Mouse (Mus musculus) forebrain, embryonic 15.5 days (tissue): ENCODE data around the gene Hnrnpll. TPM values are rescaled to one million over a fixed set of nuclear protein-coding genes. Genes with fewer than 3 reads are reported as not detected.

Source experiments
- ATAC-seq: fragments of 200-750 bp; cut with Nextera tagmentation; replicated peaks from 2 replicates; pipeline ENCODE4 v1.8.0; 2017; ENCODE audit warnings: mild to moderate bottlenecking, moderate TSS enrichment, moderate library complexity
- H3K27ac ChIP-seq: fragments of 300-500 bp; sonication (generic); replicated peaks from 2 replicates; pipeline ENCODE4 v1.5.1; 2015; ENCODE audit warnings: mild to moderate bottlenecking, inconsistent platforms
- H3K27me3 ChIP-seq: fragments of 300-500 bp; sonication (generic); 2 replicates; pipeline ENCODE4 v1.6.1; 2015; ENCODE audit warnings: inconsistent platforms
- H3K36me3 ChIP-seq: fragments of 300-500 bp; sonication (generic); 2 replicates; pipeline ENCODE4 v1.6.1; 2015; ENCODE audit warnings: mild to moderate bottlenecking, inconsistent platforms
- H3K4me1 ChIP-seq: fragments of 300-500 bp; sonication (generic); 2 replicates; pipeline ENCODE4 v1.6.1; 2015; ENCODE audit warnings: inconsistent platforms
- H3K4me2 ChIP-seq: fragments of 300-500 bp; sonication (generic); replicated peaks from 2 replicates; pipeline ENCODE4 v1.6.1; 2015; ENCODE audit warnings: mild to moderate bottlenecking, inconsistent platforms
- H3K4me3 ChIP-seq: fragments of 300-500 bp; sonication (generic); 2 replicates; pipeline ENCODE4 v1.5.1; 2015; ENCODE audit warnings: mild to moderate bottlenecking, inconsistent platforms
- H3K9ac ChIP-seq: fragments of 300-500 bp; sonication (generic); replicated peaks from 2 replicates; pipeline ENCODE4 v1.6.1; 2015; ENCODE audit warnings: mild to moderate bottlenecking, inconsistent platforms
- H3K9me3 ChIP-seq: fragments of 300-500 bp; sonication (generic); 2 replicates; pipeline ENCODE4 v1.6.1; 2016; ENCODE audit warnings: inconsistent platforms
- WGBS: fragments of 180-500 bp; shearing (Covaris S2); methylation state at CpG from one replicate; pipeline ENCODE4 v1.1.7; 2015; ENCODE audit warnings: mixed read lengths; 5-methylcytosine and 5-hydroxymethylcytosine counted together
- polyA plus RNA-seq: library from polyadenylated mRNA; unstranded; fragments of >200 nt; fragmentation: Nextera tagmentation; extraction: Ambion mirVana; gene quantifications from 2 replicates; pipeline ENCODE4 v1.2.1, GENCODE M21; 2015

Gene Hnrnpll
- polyA plus RNA-seq, 1 experiment from 2014 or later = 84.5 TPM

DNA sequence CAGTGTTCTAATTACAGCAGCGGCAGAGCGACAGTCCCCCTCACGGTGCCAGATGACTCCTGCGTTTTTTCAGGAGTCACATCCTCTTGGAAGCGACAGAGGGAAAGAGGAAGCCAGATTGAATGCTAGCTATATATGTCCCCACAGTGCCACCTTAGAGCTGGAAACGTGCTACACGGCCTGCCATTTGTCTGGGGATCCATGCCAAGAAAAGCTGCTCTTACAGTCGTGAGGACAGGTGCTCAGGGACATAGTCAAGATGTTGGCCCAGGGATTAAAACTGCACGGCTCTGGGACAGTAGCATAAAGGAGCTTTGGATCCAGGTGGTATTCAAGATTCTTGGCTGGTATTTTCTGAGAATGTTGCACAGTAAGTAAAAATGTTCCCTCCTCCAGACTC, 22.3 kb upstream of the Hnrnpll start:
- H3K4me1 ChIP-seq = no peaks in the 10 kb centered on the region
- WGBS = 67% methylated on average over 9 of the region's 9 CpGs
- H3K4me2 ChIP-seq = no peak overlapping the region
- no peak overlapping the region for H3K27ac ChIP-seq
- no peaks in the 10 kb centered on the region for H3K36me3 ChIP-seq
- H3K9ac ChIP-seq = no peak overlapping the region
- H3K27me3 ChIP-seq = no peaks in the 10 kb centered on the region
- no peak for ATAC-seq
- H3K9me3 ChIP-seq = no peaks in the 10 kb centered on the region
- no peak overlapping the region for H3K4me3 ChIP-seq

DNA sequence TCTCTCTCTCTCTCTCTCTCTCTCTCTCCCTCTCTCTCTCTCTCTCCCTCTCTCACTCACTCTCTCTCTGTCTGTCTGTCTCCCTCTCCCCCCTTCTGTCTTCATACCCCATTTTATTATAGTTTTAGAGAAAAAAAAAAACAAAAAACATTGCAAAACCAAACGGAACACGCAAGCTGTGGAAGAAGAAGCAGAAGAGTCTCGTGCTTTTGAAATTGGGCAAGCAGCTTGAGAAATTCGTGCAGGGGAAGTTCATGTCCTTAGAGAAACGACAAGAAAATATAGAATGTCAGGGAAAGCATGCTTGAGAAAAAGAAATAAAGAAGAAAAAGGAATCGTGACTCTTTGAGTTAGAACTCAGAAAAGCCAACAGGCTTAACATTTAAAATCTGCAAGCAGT, 21.1 kb upstream of the Hnrnpll start:
- no peaks in the 10 kb centered on the region for H3K36me3 ChIP-seq
- 81% methylated on average over 6 of the region's 6 CpGs for WGBS
- ATAC-seq = no peak
- H3K4me2 ChIP-seq = no peak overlapping the region
- no peaks in the 10 kb centered on the region for H3K27me3 ChIP-seq
- no peaks in the 10 kb centered on the region for H3K9me3 ChIP-seq
- no peak overlapping the region for H3K27ac ChIP-seq
- no peak overlapping the region for H3K9ac ChIP-seq
- no peaks in the 10 kb centered on the region for H3K4me1 ChIP-seq
- no peak overlapping the region for H3K4me3 ChIP-seq

DNA sequence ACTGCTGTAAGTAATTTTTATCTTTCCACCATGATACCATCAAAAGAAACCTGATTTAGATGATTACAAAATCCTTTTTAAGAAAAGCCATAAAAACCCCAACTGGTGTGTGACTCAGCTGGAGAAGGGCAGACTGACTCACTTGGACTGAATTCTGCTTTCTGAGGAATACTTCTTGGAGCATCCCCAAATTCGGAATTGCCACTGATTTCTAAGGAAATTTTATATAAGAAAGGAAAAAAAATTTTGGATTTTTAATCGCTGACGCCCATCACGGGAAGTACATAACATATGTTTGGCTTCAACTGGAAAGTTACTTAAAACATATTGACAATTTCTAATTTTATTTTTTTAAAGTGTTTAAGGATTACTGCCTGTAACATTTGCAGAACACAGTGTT, 16.6 kb upstream of the Hnrnpll start:
- H3K4me1 ChIP-seq = no peaks in the 10 kb centered on the region
- no peak overlapping the region for H3K4me2 ChIP-seq
- no peaks in the 10 kb centered on the region for H3K9me3 ChIP-seq
- no peak for ATAC-seq
- H3K36me3 ChIP-seq = no peaks in the 10 kb centered on the region
- no peaks in the 10 kb centered on the region for H3K27me3 ChIP-seq
- WGBS = 86% methylated on average over 4 of the region's 4 CpGs
- H3K4me3 ChIP-seq = no peak overlapping the region
- no peak overlapping the region for H3K27ac ChIP-seq
- no peak overlapping the region for H3K9ac ChIP-seq

DNA sequence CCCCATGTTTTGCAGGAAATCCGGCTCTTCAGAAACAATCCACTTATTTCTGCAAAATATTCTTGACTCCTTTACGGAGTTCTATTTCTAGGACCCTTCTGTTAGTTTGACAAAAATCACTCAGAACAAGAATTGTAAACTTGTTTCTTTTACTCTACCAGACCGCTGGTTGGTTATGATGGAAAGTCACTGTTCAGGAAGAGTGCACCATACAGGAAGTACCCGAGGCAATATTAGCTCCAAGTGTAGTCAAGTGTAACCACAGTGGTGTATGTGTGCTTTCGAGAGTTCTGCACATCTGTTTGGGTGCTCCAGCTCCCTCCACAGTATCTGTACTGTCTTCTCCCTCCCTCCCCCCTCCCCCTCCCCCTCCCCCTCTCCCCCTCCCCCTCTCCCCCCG, 5.1 kb upstream of the Hnrnpll start:
- no peaks in the 10 kb centered on the region for H3K9me3 ChIP-seq
- no peaks in the 10 kb centered on the region for H3K36me3 ChIP-seq
- no peaks in the 10 kb centered on the region for H3K27me3 ChIP-seq
- no peak for ATAC-seq
- no peak overlapping the region for H3K4me3 ChIP-seq
- H3K27ac ChIP-seq = no peak overlapping the region
- no peak overlapping the region for H3K9ac ChIP-seq
- peaks cover 8% of the 10 kb centered on the region; the same call in 1 of the 2 replicates for H3K4me1 ChIP-seq
- no peak overlapping the region for H3K4me2 ChIP-seq
- 88% methylated on average over 5 of the region's 6 CpGs for WGBS

DNA sequence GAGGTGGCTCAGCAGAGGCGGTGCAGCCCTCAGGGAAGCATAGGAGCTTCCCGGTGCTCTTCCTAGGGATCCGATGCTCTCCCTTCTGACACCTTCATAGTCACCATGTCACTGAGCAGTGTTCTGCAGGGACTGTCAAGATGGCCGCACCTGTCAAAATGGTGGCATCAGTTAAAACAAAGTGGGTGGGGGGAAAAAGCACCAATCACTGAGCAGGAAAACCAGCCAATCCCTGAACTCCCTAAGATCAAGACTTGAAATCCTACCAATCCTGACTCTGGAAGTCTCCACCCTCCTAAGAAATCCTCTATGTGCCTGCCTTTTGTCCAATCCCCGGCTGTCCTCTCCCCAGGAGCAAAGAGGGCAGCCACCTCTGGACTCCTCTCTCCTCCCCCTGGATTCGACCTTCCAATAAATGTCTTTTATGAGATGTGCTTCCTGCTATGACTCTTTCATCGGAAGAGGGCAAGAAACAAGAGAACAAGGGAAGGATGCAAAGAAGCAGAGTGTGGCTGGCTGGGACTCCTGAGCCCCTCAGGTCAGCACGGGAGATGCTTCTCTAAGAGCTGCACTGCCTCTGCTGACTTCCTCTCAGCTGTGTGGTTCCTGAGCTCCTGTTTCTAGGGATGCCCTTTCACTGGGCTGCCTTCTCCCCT, 1.8 kb upstream of the Hnrnpll start:
- Histone ChIP-seq H3K9ac (no peak overlapping the region), H3K4me1 (peaks cover 25% of the 10 kb centered on the region), H3K27me3 (no peaks in the 10 kb centered on the region), H3K36me3 (no peaks in the 10 kb centered on the region), H3K4me2 (no peak overlapping the region), H3K4me3 (no peak overlapping the region), H3K9me3 (no peaks in the 10 kb centered on the region), H3K27ac (no peak overlapping the region)
- ATAC-seq = no peak
- 67% methylated on average over 8 of the region's 8 CpGs for WGBS

DNA sequence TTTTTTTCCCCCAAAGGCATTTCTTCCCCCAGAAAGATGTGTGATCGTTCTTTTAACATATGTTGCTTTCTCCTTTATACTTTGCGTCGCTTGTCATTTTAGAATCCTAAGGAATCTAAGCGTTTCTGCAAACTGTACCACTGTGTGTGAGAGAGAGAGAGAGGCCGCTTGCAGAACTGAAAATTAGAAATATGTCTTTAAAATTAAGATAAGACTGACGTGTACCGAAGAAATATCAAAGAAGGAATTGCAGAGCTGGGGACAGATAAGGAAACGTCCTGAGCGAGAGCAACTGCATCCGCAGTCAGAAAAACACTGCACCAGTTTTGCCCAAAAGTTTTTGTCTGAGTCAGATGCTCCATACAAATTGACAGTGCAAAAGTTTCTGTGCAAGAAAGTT, 1.3 kb upstream of the Hnrnpll start:
- no peaks in the 10 kb centered on the region for H3K36me3 ChIP-seq
- no peak overlapping the region for H3K27ac ChIP-seq
- no peak overlapping the region; the same call in 1 of the 2 replicates for H3K4me3 ChIP-seq
- H3K4me2 ChIP-seq = peak overlapping the region; percentile 71; the same call in 1 of the 2 replicates
- 89% methylated on average over 10 of the region's 10 CpGs for WGBS
- H3K4me1 ChIP-seq = peaks cover 27% of the 10 kb centered on the region
- no peak overlapping the region for H3K9ac ChIP-seq
- no peak for ATAC-seq
- H3K9me3 ChIP-seq = no peaks in the 10 kb centered on the region
- H3K27me3 ChIP-seq = no peaks in the 10 kb centered on the region

DNA sequence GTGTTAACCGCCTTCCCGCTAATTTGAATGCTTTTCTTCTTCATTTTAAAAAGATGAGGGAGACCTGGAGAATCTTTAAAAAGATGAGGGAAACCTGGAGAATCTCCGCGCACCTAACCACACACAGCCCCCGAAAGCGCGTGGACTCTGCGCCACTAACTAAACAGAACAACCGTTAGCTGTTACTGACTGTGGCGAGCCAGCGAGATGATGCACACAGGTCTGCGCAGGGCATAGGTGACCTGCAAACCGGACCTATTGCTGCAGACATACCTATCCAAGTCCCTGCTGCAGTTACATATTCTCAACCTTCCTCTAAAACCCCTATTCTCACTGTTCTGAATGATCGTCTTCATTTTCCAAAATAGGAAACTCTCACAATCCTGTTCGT, 481 bp upstream of the Hnrnpll start:
- H3K9me3 ChIP-seq = no peaks in the 10 kb centered on the region
- 2% methylated on average over 15 of the region's 15 CpGs for WGBS
- H3K27ac ChIP-seq = peak overlapping the region; percentile 100
- H3K36me3 ChIP-seq = no peaks in the 10 kb centered on the region
- peak overlapping the region; percentile 71 for H3K4me2 ChIP-seq
- H3K4me3 ChIP-seq = peak overlapping the region; percentile 73
- peak; percentile 54 for ATAC-seq
- peak overlapping the region; percentile 96 for H3K9ac ChIP-seq
- H3K4me1 ChIP-seq = peaks cover 34% of the 10 kb centered on the region
- no peaks in the 10 kb centered on the region for H3K27me3 ChIP-seq

DNA sequence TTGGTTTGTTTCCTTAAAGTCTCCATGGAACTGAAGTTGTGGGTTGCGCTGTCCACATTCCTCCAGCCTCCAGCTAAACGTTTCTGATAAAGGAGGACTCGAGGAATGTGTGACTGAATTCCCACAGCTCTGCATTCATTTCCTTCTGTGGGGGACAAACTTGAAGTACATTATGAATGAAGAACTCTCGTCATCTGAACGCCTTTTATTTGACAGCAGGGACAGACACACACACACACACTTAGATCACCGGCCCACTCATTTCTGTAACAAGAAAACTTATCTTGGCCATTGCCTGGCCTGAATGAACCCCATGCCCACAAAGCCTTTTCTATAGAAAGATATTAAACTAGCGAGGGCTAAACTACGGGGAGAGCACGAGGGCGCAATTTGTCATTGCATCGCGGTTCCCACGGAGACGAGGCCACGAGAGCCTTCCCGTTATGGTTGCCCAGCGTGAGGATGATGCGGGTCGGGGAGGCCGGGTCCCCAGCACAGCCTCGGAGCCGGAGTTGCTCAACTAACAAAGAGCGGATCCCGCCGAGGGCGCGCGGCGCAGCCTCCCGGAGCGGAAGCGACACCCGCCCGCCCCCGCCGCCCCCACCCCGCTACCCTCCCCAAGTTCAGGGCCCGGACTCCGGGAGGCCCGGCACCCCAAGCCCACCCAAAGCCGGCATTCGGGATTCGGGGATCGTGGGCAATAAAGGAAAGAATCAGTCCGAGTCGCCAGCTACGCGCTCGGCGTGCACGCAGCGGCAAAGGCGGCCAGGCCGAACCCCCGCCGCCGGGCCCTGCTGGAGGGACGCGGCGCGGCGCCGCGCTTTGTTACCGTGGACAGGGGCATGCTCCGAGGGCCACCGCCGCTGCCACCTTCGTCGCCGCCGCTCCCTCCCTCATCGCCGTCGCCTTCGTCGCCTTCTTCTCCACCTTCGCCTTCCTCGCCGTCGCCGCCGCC, 1.0 kb downstream of the Hnrnpll start:
- WGBS = under 1% methylated on average over 83 of the region's 83 CpGs
- peak; percentile 20 for ATAC-seq
- Histone ChIP-seq H3K9ac (peak overlapping the region; percentile 96), H3K9me3 (no peaks in the 10 kb centered on the region), H3K4me3 (peak overlapping the region; percentile 73), H3K27me3 (no peaks in the 10 kb centered on the region), H3K4me1 (peaks cover 34% of the 10 kb centered on the region), H3K27ac (peak overlapping the region; percentile 100), H3K4me2 (peak overlapping the region; percentile 71), H3K36me3 (no peaks in the 10 kb centered on the region)

DNA sequence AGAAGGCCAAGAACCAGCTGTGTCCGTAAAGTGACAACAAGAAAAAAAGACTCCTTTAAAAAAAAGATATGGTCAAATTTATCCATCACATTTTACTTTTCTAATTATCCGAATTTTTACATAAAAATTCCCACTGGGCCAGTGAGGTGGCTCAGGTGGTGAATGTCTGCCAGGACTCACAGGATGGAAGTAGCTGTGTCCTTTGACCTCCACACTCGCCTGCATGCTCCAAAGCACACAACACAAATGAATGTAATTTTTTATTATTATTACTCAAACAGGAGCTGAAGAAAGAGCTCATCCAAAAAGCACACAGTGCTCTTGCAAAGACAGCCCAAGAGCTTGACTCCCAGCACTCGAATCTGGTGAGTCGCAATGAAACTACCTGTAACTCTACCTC, 2.0 kb downstream of the Hnrnpll start:
- Histone ChIP-seq H3K9ac (peak overlapping the region; percentile 96; the same call in 1 of the 2 replicates), H3K27ac (no peak overlapping the region), H3K4me1 (peaks cover 34% of the 10 kb centered on the region), H3K27me3 (no peaks in the 10 kb centered on the region), H3K4me3 (peak overlapping the region; percentile 73), H3K36me3 (no peaks in the 10 kb centered on the region), H3K9me3 (no peaks in the 10 kb centered on the region), H3K4me2 (peak overlapping the region; percentile 71)
- ATAC-seq = no peak
- 13% methylated on average over 5 of the region's 5 CpGs for WGBS

DNA sequence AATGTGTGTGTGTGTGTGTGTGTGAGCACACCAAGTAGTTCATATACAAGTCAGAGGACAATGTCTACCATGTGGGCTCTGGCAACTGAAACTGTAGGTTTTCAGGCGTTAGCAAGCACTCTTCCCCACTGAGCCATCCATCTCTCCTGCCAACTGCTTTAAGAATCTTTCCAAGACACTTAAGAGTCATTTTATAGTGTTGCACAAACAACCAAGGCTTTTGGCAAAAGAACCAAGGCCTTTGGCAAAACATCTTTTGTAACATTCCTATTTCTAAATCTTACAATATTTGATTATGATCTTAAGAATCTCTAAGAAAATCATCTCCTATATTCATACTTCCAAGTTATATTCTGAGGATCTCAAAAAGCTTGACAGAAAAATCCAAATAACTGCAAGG, 2.4 kb downstream of the Hnrnpll start:
- ATAC-seq = no peak
- H3K27me3 ChIP-seq = no peaks in the 10 kb centered on the region
- H3K27ac ChIP-seq = no peak overlapping the region
- peak overlapping the region; percentile 73 for H3K4me3 ChIP-seq
- peak overlapping the region; percentile 71 for H3K4me2 ChIP-seq
- H3K4me1 ChIP-seq = peaks cover 34% of the 10 kb centered on the region
- no peaks in the 10 kb centered on the region for H3K9me3 ChIP-seq
- no peaks in the 10 kb centered on the region for H3K36me3 ChIP-seq
- peak overlapping the region; percentile 96; the same call in 1 of the 2 replicates for H3K9ac ChIP-seq
- WGBS = 0% methylated on average over 1 of the region's 1 CpGs

DNA sequence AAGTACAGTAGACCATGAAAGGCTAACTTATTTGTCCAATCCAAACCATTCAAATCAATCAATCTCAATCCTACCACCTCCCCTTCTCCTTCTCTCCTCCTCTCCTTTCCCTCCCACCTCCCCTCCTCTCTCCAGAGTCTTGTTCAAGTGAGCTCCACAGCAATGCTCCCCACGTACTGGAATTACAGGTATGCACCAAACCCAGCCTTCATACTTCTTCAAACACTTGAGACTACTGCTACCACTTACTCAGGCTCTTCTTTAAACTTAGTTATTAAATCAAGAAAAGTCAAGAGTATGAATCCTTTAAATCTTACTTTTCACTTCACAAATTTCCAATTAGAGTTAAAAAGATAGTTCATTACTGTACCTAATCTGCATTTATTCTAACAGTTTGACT, 3.6 kb downstream of the Hnrnpll start:
- H3K4me3 ChIP-seq = no peak overlapping the region
- WGBS = 36% methylated on average over 1 of the region's 1 CpGs
- no peaks in the 10 kb centered on the region for H3K36me3 ChIP-seq
- no peak overlapping the region for H3K9ac ChIP-seq
- no peaks in the 10 kb centered on the region for H3K9me3 ChIP-seq
- peaks cover 42% of the 10 kb centered on the region for H3K4me1 ChIP-seq
- H3K4me2 ChIP-seq = no peak overlapping the region
- ATAC-seq = no peak
- H3K27ac ChIP-seq = no peak overlapping the region
- no peaks in the 10 kb centered on the region for H3K27me3 ChIP-seq

DNA sequence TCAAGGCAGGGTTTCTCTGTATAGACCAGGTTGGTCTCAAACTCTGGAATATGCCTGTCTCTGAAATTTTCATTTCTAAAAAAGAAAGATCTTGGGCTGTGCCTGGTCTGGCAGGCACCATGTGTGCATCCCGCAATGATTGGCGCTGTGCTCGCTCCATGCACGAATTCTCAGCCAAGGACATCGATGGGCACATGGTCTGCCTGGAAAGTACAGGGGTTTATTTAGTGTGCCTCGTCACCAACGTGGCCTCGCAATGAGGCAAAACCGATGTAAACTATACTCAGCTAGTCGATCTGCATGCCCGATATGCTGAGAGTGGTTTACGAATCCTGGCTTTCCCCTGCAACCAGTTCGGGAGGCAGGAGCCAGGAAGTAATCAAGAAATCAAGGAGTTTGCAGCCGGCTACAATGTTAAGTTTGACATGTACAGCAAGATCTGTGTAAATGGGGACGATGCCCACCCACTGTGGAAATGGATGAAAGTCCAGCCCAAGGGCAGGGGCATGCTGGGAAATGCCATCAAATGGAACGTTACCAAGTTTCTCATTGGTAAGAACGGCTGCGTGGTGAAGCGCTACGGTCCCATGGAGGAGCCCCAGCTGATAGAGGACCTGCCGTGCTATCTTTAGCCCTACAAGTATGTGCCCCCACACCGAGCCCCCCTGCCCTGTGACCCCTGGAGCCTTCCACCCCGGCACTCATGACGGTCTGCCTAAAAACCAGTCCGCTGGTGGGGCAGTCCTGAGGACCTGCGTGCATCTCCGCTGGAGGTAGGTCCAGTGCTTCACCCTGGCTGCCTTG, 8.0 kb downstream of the Hnrnpll start:
- H3K4me2 ChIP-seq = no peak overlapping the region
- no peak for ATAC-seq
- no peak overlapping the region for H3K9ac ChIP-seq
- 81% methylated on average over 27 of the region's 27 CpGs for WGBS
- H3K27me3 ChIP-seq = no peaks in the 10 kb centered on the region
- peaks cover 30% of the 10 kb centered on the region for H3K36me3 ChIP-seq
- H3K27ac ChIP-seq = no peak overlapping the region
- no peak overlapping the region for H3K4me3 ChIP-seq
- peaks cover 21% of the 10 kb centered on the region for H3K4me1 ChIP-seq
- no peaks in the 10 kb centered on the region for H3K9me3 ChIP-seq
